Mouse (Mus musculus) megakaryocyte progenitor cell, adult 5-6 weeks (primary cell): ENCODE measurements around the gene 4921504E06Rik. TPM values are rescaled to one million over a fixed set of nuclear protein-coding genes. Genes with fewer than 3 reads are reported as not detected.
A peak's percentile ranks its signal among the peaks of the same experiment; 100 is the strongest.

Experiments used
- ATAC-seq: replicated peaks from 2 replicates; pipeline ENCODE4 v1.8.0; 2016; ENCODE audit warnings: mild to moderate bottlenecking, moderate TSS enrichment, inconsistent platforms; ENCODE audit not compliant: poor library complexity
- total RNA-seq, 2 experiments: library from RNA; stranded (forward) in 1 of 2; stranded (reverse) in 1 of 2; fragments of 157-497, 149-512 nt in 1 of 2; fragments of 200-1000 nt in 1 of 2; gene quantifications; 2 replicates each; pipeline versions ENCODE4 v1.2.3 to v1.2.4; 2015 to 2017

Gene 4921504E06Rik
- total RNA-seq, 2 experiments from 2014 or later = not detected

GRCm38 (mm10) chr2:19423086-19423485, 130.6 kb downstream of the 4921504E06Rik start:
- ATAC-seq = no peak

GRCm38 (mm10) chr2:19422226-19422625, 131.5 kb downstream of the 4921504E06Rik start:
- no peak for ATAC-seq

GRCm38 (mm10) chr2:19419686-19420345, 133.9 kb downstream of the 4921504E06Rik start:
- ATAC-seq = no peak

- ATAC-seq = no peak
These were observed 137.6 kb downstream of the 4921504E06Rik start for GRCm38 (mm10) chr2:19416066-19416465.

GRCm38 (mm10) chr2:19415063-19415521, 138.6 kb downstream of the 4921504E06Rik start:
- ATAC-seq = peak; percentile 92

- ATAC-seq = peak; percentile 86
These were observed 139.3 kb downstream of the 4921504E06Rik start for GRCm38 (mm10) chr2:19414222-19414965.

Other genes with a start within 250 kb of the 4921504E06Rik start
- 21.7 and 26.7 TPM in 2 replicates for gene Msrb2, start 182.5 kb downstream of the 4921504E06Rik start, total RNA-seq (2015)
- gene Msrb2, start 182.5 kb downstream of the 4921504E06Rik start, total RNA-seq (2017) = 15.1 and 22.4 TPM in 2 replicates
- not detected in 2 replicates for gene Ptf1a, start 108.3 kb downstream of the 4921504E06Rik start, total RNA-seq (2015)
- gene Ptf1a, start 108.3 kb downstream of the 4921504E06Rik start, total RNA-seq (2017) = not detected in 2 replicates
- gene Otud1, start 103.8 kb upstream of the 4921504E06Rik start, total RNA-seq (2015) = 5.8 and 6.4 TPM in 2 replicates
- gene Otud1, start 103.8 kb upstream of the 4921504E06Rik start, total RNA-seq (2017) = 3.1 and 3.3 TPM in 2 replicates